Mouse (Mus musculus): ENCODE data around the gene Tmem50a.

Gene Tmem50a

GRCm38 (mm10) chr4:134871477-134871876 is 43.3 kb downstream of the Tmem50a start:
- DNase-seq = no peak

- DNase-seq = no peak
Observed at GRCm38 (mm10) chr4:134869815-134870375, 44.9 kb downstream of the Tmem50a start.

- DNase-seq = no peak
Observed at GRCm38 (mm10) chr4:134869068-134869730, 45.6 kb downstream of the Tmem50a start.

GRCm38 (mm10) chr4:134868490-134868889 is 46.3 kb downstream of the Tmem50a start:
- no peak for DNase-seq

- no peak for DNase-seq
Observed at GRCm38 (mm10) chr4:134868065-134868464, 46.8 kb downstream of the Tmem50a start.

GRCm38 (mm10) chr4:134867661-134868060 is 47.2 kb downstream of the Tmem50a start:
- DNase-seq = no peak

- DNase-seq = no peak
Observed at GRCm38 (mm10) chr4:134867213-134867612, 47.6 kb downstream of the Tmem50a start.

GRCm38 (mm10) chr4:134865789-134866188 is 49.0 kb downstream of the Tmem50a start:
- DNase-seq = no peak

GRCm38 (mm10) chr4:134865340-134865739 is 49.5 kb downstream of the Tmem50a start:
- DNase-seq = no peak

GRCm38 (mm10) chr4:134863937-134864729 is 50.7 kb downstream of the Tmem50a start, which contains the start of gene Rhd:
Gene Rhd (plus strand): TSS chr4:134864536.
- DNase-seq = no peak

- DNase-seq = no peak
Observed at GRCm38 (mm10) chr4:134862996-134863395, 51.8 kb downstream of the Tmem50a start.

GRCm38 (mm10) chr4:134861884-134862283 is 52.9 kb downstream of the Tmem50a start:
- no peak for DNase-seq

- no peak for DNase-seq
Observed at GRCm38 (mm10) chr4:134858494-134858893, 56.3 kb downstream of the Tmem50a start.

GRCm38 (mm10) chr4:134856501-134856900 is 58.3 kb downstream of the Tmem50a start:
- DNase-seq = peak in 1 of 2 experiments; percentile 18

GRCm38 (mm10) chr4:134856056-134856455 is 58.8 kb downstream of the Tmem50a start:
- no peak for DNase-seq

GRCm38 (mm10) chr4:134855371-134855770 is 59.5 kb downstream of the Tmem50a start:
- DNase-seq = peak in 1 of 2 experiments; percentile 40

- DNase-seq = peak; percentile 91 to 93
Observed at GRCm38 (mm10) chr4:134853637-134854485, 61.0 kb downstream of the Tmem50a start.

- peak; percentile 98 to 99 for DNase-seq
Observed at GRCm38 (mm10) chr4:134853259-134853636, 61.6 kb downstream of the Tmem50a start, which contains the start of gene Maco1. Gene Maco1 (minus strand): TSS chr4:134853345.

GRCm38 (mm10) chr4:134852438-134853255 is 62.2 kb downstream of the Tmem50a start:
- peak; percentile 37 to 43 for DNase-seq

GRCm38 (mm10) chr4:134851876-134852275 is 62.9 kb downstream of the Tmem50a start:
- no peak for DNase-seq

- DNase-seq = no peak
Observed at GRCm38 (mm10) chr4:134851236-134851635, 63.6 kb downstream of the Tmem50a start.

GRCm38 (mm10) chr4:134850551-134850950 is 64.3 kb downstream of the Tmem50a start:
- DNase-seq = no peak
